Mouse (Mus musculus) adrenal gland, adult 2 months (tissue): ENCODE results near the gene Glrb. TPM values are rescaled to one million over a fixed set of nuclear protein-coding genes. Genes with fewer than 3 reads are reported as not detected.
A peak's percentile ranks its signal among the peaks of the same experiment; 100 is the strongest.

Source experiments
- DNase-seq: peaks from one replicate; pipeline ENCODE4 v3.0.0; 2021
- polyA plus RNA-seq: library from polyadenylated mRNA; depleted of rRNA; stranded (reverse); fragments of >200 nt; gene quantifications from 2 replicates; pipeline ENCODE4 v1.2.3, GENCODE M21; 2012; rRNA removed
- total RNA-seq, 2 experiments: library from RNA; stranded (reverse); gene quantifications; 2 replicates each; pipeline ENCODE4 v1.2.3; 2021

Glrb gene
- total and polyA plus RNA-seq, 3 experiments = 1.8 to 15.4 (median 7.1) TPM

DNA sequence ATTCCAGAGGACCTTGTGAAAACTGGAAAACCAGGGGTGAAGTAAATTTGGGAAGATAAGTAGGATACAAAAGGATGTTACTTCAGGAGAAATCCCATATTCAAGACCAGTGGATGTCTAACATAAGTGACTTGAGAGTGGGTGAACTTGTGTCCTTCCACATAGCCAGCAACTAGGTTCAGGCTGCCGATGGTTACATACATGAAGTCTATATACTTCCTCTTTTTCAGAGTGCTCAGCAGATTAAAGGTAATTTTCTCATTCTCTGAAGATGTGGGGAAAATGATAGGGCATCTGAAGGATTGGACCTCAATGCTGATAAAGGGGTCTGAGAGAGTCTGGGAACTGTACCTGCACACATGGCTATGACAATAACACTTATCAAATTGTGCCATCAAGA is 89.5 kb downstream of the Glrb start:
- no peak for DNase-seq

DNA sequence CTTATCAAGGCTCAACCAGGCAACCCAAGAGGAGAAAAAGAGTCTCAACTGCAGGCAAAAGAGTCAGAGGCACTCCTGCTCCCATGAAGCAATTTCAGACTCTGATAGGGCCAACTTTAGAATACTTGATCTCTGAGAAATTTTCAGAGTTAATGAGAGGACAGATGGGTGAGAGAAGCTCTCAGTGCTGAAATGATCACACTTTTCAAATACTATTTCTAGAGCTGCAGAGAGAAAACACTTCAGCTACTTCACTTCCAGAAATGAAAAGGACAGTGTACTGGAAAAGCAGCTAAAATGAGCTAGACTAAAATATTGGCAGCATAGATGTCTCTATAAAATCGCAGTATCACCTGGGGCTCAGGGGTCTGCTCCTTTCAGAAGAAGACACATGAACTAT is 94.8 kb downstream of the Glrb start:
- DNase-seq = no peak

DNA sequence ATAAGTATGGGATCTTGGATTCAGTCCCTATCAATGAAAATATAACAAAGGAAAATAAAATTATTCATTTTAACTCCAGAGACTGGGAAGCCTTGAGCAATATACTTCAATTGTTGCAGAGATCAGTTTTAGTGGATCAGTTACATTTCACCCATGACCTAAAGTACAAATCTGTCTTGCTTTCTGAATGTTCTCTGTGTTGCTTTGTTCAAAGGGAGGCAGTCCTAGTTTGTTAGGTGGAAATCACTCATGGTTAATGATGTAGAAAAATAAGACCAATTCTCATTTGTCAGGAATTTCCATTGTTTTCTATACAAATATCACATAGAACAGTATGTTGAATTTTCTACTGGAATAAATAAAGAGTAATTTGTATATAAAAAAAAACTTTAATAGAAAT is 99.7 kb downstream of the Glrb start:
- DNase-seq = no peak

DNA sequence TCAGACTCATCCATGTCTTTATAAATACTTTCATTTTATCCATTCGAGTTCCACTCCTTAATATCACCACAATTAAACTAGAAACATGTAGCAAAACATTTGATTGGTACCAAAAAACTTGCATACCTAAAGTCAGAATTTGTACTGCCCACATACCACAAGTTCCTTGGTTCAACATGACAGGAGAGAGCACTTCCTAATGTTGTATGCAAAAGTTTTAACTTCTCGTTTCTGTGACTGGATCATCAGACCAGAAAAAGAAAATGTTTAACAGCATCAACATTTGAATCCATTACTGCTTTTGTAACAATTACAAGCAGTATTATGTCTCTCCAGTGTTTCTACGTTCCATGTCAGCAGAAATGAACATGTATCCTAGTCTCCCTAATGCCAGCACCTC is 101.2 kb downstream of the Glrb start:
- DNase-seq = no peak

DNA sequence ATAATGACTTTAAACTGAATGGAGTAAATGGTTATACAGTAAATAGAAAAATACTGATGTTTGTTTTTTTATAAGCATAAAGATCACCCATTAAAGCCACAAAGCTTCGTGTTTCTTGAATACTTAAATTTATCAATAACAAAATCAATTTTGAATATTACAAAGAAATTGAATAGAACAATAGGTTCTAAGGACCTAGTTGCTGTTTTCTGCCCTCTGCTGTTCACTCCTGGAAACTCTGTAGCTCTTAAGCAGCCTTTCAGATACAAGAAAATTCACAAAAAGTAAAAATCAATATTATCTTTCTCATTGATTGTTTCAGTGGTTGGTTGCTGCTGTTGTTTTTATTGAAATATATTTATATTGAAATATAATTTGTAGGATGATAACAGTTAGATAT is 108.1 kb downstream of the Glrb start:
- no peak for DNase-seq

DNA sequence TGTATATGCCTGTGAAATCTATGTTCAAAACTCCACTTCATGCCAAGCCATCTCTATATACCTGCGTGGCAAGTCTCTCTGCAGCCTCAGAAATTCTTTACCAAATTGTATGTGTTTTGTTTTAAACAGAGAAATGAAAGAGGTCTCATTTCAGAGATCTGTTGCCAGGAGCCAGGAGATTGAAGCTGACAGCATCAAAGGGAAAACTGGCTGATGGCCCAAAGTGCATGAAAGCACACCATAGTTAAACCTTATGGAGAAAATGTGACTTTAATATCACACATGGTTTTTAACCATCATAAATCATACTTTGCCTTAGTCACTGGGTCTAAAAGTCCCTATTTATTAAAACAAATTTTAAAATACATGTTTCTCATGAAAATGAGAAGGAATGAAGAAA is 109.6 kb downstream of the Glrb start:
- no peak for DNase-seq

DNA sequence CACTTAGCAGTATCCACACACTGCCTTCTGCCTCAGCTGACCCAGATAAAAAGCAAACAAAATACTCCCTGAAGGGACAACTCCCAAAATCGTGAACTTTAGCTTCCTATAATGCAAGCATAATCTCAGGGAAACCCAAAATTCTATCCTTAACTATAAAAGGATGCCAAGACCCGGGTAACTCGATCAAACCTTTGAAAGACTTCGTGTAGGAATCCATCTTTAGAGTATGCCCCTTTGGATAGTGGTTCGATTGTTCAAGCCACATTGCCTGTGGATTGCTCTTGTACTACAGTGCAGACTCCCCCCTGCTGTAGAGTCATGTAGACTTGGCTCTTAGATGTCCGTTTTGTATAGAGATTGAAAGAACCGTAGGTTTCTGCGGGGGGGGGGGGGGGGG is 110.2 kb downstream of the Glrb start:
- no peak for DNase-seq

DNA sequence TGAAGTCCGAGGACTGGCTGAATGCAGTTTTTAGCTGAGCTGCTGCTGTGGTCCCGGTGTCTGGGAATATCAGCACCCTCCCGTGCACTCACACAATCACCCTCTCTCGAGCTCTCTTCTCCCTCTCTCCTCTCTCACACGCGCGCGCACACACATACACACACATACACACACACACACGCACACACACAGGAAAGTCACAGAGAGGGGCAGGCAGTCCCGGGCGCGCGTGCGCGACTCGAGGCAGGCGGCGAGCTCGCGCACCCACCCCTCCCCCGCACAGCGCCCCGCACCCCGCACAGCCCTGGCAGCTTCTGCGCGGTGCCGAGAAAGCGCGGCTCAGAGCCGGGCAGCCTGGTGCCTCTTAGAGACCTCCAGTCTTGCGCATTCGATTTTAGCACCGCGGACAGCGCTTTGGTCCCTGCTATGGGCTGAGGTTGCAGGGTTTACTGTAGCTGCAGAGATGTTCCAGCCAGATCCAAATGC is 110.8 kb downstream of the Glrb start, which contains the start of gene Gria2:
Gene Gria2, minus strand, starts transcription at position 240 of the 486 bp plus-strand sequence.
- DNase-seq = peak; percentile 77

DNA sequence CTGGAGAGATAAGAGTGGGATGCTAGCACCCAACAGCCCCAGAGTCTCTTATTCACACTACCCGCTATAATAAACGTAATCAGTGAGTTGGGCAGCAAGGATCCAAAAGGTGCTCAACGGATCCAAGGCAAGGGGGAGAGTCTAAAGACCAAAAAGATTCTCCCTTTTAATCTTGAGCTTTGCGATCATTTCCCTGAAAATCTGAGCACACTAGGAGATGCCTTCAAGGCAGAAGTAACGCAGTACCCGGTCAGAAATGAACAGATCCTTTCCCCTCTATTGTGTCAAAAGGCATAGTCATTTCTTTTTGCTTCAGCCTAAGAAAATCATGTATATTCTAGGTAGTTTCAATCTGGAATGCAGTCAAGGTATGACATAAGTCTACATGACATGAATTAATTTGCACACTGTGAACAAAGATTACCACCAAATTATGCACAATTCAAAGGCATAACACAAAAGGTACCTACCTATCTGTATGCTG is 111.6 kb downstream of the Glrb start:
- no peak for DNase-seq

DNA sequence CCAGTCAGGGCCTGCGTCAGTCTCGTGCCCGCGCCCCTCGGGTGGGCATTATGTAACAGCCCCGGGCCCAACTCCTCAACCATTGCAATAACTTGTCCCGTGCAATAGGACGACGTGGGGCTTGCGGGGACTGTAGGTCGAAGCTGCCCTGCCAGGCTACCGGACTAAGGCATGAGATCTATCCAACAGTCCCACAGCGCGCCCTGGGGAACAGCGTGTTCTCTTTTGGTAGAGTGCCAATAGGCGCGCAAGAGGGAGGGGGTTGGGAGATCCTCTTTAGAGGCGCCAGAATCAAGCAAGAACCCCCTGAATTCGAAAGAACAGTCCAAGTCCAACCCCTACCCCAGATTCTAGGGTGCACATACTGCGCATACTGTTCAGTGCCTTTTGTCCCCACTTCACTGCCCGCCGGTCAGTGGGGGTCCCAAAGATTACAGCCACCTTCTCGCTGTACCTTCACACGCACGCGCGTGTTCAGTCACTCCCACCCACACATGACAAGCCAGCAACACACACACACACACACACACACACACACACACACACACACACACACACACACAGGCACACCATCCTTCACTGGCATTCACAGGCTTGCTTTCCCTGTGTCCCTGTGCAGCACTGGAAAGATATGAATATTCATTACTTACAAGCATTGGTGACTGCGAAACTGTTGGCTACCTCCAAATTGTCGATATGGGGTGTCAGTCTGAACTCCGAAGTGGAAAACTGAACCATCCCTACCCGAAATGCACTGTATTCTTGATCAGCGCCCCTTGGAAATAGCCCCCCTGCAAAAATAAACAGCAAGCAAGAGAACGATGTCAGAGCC is 112.2 kb downstream of the Glrb start:
- DNase-seq = peak; percentile 4

DNA sequence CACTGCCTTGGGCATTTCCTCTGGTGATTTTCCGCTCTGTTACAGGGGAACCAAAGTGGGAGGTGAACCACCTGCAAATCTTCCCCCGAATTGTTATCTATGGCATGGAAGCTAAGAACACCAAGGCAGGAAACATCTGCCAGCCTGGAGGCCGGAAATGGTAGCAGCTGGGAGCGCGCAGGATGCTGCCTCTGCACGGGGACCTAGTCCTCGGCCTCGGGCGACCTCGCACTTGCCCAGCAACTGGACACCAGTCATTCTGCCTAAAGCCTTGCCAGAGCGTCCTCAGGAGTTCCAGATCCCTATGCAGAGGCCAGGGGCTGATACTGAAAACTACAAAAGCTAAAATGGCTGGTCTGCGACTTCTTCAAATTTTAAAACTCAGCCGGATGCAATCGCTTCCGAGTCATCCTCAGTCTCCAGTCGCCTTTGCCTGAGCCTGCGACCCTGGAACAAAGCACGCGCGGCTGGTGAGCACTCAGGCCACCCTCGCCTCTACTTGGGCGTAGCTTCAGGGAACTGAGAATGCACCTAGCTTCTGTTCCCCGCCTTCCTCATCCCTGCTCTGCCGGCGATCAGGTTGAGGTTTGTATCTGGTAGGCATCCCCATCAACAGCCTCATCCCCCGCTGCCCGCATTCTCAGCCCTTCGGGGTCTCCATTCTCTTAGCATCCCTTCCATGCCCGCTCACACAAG is 113.0 kb downstream of the Glrb start:
- peak; percentile 4 for DNase-seq

DNA sequence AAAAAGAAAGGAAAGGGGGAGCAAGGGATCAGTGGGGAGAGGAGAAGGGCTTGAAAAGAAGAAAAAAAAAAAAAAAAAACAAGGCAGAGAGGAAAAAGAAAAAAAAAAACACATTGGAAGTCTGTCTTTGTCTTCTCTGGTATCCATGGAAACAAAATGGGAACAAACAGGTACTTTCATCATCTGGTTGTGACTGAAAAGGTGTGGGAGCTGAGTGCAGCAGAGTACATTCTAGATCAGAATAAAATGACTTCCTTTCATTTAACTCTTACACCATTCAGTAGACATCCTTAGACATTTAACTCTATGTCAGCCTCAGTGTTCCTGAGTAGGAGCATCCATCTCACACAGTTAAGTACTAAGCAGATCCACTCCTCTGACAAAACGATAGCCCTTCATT is 115.5 kb downstream of the Glrb start:
- DNase-seq = no peak

DNA sequence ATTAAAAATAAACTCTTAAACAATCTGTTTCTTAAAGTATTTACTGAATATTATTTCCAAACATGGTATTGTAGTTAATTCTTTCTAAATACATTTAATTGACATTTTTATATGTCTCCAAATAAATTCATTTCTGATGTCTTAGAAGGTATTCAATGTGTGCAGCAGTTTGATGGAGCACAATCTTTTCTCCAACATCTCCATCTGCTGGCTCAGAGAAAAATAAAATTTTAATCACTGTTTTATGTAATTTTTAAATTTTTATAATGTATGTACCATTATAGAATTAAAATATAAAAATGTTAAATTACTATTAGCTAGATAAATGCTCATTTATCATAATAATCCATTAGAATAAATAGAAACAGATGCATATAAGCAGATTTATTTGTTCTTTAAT is 116.7 kb downstream of the Glrb start:
- DNase-seq = no peak

DNA sequence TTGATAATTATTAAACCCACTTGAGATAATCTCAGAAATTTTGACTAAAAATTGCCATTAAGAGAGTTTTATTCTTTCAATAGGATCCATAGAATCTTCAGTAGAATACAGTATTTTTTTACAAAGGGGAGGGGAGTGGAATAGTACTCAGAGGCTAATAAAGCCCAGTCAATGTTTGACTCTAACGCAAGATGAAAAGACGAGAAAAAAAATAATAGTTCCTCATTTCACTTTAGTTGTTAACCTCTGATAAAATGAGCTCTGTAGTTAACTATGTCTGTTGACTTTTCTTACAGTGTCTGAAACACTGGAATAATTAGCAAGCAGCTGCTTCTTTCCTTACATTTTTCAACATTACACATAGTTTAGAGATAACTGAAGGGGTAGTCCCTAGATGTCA is 118.2 kb downstream of the Glrb start:
- no peak for DNase-seq

Other genes starting within 250 kb of the Glrb start
- gene Gria2, start 110.8 kb downstream of the Glrb start, total RNA-seq = 10 to 100 TPM in 1 of 2 experiments, 1 to 10 TPM in 1; 7.8 to 10.9 TPM
- gene Gria2, start 110.8 kb downstream of the Glrb start, polyA plus RNA-seq = 0.58 and 0.74 TPM in 2 replicates
- gene Pdgfc, start 122.8 kb upstream of the Glrb start, total RNA-seq = 10 to 100 TPM in 1 of 2 experiments, 1 to 10 TPM in 1; 6.0 to 11.3 TPM
- gene Pdgfc, start 122.8 kb upstream of the Glrb start, polyA plus RNA-seq = 4.1 and 4.9 TPM in 2 replicates